Mouse (Mus musculus): ENCODE data around the gene AW822073.
"Not testable (repeated sequence)": the region's sequence is repeated elsewhere in the genome, so short reads cannot be mapped to it uniquely, and the experiment has no call there.

Gene AW822073

DNA sequence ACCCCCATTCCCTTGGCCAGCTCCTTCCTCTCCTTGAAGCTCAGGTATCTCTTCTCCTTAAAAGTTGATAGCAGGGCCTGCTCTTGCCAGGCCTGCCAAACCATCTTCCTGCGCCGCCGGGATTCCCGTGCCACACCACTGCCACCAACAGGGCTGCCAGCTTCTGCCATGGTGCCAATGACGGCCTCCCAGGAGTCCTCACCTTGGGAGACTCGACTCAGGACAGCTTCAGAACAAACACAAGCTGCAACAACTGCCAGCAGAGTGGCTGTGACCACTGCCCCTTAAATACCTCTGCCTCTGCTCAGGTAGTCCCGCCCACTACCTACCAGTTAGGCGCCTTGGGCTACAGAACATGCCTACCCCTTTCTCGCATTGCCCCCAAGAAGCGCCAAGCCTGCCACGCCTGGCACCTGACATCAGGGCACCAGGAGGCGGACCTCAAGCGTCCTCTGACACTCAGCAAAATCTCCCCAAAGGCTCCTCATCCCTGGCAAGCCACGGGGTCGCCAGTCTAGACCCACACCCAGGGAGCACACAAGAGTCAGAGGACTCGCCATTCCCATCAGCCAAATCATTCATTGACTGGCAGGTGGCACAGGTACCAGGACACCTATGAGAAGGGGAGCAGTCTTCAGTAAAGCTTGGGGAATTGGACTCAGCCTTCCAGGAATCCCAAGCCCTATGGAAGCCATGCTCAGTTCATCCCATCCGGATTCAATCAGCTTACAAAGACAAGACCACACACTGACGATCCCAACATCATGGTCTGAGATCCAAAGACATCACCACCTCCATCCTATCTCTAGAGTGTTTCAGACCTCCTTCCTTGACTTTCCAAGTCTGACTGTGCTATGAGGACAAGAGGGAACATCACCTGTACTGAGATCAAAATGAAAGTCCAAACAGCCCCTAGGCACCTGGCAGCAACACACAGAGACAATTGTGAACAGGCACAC, at the start of gene AW822073:
AW822073 (minus strand) TSS at position 104 of the 959 bp plus-strand sequence.
- DNase-seq = peak in 1 of 2 experiments; percentile 43

DNA sequence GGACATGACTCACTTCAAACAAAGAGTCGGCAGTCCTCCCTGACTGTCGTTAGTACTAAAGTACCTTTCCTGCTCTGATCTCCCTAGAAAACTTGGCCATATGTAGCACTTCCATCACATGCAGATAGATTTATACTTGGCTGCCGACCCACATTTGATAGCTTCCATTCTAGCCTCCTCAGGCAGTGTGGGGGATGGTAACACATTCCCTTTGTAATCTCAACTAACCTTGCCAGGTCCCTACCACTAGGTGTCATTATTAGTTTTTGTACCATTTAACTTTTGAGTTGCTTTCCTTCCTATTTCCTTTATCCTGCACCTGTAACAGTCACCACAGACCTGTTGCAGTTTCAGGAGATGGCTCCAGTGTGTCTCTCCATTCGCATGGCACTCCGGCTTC, 33.7 kb upstream of the AW822073 start:
- DNase-seq = no peak

DNA sequence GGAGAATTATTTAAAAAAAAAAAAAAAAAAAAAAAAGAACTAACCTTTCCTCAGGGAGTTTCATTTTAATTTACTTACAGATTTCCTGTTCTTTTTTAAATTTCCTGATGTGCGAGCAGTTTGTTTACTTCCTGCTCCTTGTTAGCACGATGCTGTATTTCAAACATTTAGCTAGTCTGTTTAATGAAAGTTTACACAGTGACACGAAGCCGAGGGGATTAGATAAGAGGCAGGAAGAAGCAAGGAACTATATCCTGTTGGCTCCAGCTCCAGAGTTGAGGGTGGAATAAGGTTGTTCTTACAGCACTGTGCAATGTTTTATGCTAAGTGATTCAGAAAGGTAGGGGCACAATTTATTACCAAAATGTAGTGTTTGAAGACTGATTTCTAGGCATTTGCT, 31.2 kb upstream of the AW822073 start:
- DNase-seq = no peak

DNA sequence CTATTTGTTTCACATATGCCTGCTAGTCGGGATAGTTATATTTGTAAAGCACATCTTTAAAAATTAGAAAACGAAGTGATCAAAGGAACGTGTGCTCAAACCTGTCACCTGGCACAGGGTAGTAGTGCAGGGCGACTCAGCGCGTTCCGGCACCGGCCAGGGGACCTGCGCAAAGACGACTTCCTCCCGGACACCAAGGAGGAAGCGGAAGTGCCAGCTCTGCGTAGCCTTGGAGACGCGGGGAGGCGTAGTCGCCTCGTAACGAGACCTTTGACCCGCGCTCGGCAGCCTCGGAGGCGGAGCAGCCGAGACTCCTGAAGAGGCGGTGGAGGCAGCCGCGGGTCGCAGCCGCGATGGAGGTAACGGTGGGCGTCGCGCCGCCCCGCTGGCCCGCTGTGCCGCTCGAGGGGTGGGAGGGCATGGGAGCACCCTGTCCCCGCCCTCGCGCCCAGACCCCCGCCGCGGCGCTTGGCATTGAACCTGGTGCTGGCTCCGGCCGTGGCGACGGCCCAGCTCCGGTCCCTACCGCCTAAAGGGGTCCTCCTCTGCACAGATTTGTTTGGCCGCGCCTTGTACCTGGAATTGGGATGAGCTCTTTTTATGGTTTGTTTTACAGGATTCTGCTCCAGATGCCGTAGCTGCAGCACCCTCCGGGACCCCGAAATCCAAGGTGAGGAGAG, 30.6 kb upstream of the AW822073 start, which contains the start of gene Gcc2:
Gcc2 (plus strand) TSS at position 285 of the 680 bp plus-strand sequence.
- peak; percentile 88 to 94 for DNase-seq

DNA sequence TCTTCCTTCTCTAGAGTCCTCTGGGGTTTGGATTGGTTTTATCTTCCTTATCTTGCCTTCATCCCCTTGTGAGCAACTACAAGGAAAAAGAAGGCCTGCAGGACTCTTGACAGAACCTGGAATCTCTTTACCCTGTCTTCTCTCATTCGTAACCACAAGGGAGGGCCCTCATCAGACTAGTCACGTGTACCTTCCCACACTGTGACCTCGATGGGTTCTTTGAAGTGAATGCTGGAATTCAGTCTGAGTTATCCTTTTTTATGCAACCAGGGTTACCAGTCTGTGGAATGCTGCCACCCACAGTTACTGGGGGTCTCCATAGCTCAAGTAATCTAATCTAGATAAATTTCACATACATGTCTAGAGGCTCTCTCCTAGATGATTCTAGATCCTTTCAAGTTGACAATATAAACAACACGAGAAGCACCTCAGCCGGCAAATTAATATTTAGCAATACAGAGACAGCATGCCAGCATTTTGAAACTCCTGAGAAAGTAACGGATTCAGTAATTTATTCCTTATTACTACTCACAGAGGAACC, 30.0 kb upstream of the AW822073 start:
- DNase-seq = no peak

DNA sequence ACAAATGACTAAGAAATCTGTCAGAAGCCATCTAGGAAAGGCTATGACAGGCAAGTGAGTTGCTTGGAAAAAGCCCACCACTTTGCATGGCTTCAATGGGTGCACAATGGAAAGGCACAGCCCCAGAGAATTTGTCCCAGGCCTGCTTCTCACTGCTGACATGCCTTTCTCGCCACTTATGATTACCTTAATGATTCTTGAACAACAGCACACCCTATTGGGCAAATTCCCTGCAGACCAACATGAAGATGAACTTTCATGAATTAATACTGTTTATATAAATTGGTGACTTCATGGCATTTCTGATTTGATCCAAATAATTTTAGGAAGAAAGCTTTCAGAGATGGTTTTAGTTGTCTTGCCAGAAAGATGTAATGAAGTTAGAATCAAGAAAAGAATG, 24.8 kb upstream of the AW822073 start:
- no peak for DNase-seq

DNA sequence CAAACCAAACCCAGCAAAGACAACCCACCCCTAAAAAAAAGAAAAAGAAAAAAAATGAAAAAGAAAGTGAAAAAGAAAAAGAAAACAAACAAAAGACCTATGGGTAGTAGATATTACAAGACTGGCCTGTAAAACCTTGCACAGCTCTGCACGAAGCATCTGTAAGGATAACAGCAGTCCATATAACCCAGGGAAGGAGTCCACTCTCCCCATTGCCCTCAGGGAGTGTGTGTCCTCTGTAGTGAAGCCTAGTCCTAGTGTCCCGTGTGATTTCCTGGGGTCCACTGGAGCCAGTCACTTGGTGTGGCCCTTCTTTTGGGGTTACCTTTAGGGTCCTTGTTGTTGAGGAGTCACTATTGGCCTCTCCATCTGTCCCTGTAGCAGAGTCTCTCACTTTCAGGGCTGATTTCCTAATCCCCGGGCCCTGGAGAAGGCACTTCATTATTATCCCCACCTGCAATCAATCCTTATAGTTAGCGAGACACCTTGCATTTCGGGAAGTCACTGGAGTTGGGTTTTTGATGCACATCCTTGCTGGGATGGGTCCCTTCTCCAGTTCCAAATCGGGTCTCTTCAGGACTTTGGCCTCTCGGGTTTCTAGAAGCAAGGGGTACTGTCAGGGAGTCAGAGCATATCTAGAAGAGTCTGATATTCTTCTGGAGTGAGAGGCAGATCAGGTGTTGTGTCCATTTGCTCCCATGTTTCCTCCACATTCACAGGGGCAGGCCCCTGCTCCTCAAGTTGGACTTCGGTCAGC, 14.4 kb upstream of the AW822073 start:
- peak in 1 of 2 experiments; percentile 40 for DNase-seq

DNA sequence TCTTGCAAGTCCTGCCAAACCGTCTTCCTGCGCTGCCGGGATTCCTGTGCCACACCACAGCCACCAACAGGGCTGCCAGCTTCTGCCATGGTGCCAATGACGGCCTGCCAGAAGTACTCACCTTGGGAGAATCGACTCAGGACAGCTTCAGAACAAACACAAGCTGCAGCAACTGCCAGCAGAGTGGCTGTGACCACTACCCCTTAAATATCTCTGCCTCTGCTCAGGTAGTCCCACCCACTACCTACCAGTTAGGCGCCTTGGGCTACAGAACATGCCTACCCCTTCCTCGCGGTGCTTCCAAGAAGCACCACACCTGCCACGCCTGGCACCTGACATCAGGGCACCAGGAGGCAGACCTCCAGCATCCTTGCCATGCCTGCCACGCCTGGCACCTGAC, 11.9 kb upstream of the AW822073 start, which contains the start of gene Gm4981:
Gm4981 (minus strand) TSS at position 89 of the 400 bp plus-strand sequence.
- no peak for DNase-seq

DNA sequence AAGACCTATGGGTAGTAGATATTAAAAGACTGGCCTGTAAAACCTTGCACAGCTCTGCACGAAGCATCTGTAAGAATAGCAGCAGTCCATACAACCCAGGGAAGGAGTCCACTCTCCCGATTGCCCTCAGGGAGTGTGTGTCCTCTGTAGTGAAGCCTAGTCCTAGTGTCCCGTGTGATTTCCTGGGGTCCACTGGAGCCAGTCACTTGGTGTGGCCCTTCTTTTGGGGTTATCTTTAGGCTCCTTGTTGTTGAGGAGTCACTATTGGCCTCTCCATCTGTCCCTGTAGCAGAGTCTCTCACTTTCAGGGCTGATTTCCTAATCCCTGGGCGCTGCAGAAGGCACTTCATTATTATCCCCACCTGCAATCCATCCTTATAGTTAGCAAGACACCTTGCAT, 10.3 kb upstream of the AW822073 start:
- not testable (repeated sequence) for DNase-seq

DNA sequence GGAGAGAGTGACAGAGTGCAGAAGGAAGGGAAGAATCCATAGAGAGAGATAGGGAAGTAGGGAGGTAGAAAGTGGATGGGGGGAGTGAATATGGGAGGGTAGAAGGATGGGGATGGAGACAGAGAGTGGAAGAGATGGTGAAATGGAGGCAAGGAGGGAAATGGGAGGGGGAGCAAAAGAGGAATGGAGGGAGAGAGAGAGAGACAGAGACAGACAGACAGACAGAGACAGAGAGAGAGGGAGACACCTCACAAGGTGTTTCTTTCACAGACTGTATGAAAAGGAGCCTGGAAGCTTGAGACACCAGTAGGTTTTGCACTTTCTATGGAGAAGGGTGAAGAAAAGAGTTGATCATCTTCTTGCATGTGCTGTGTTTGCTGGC, 9.0 kb upstream of the AW822073 start:
- DNase-seq = not testable (repeated sequence)

DNA sequence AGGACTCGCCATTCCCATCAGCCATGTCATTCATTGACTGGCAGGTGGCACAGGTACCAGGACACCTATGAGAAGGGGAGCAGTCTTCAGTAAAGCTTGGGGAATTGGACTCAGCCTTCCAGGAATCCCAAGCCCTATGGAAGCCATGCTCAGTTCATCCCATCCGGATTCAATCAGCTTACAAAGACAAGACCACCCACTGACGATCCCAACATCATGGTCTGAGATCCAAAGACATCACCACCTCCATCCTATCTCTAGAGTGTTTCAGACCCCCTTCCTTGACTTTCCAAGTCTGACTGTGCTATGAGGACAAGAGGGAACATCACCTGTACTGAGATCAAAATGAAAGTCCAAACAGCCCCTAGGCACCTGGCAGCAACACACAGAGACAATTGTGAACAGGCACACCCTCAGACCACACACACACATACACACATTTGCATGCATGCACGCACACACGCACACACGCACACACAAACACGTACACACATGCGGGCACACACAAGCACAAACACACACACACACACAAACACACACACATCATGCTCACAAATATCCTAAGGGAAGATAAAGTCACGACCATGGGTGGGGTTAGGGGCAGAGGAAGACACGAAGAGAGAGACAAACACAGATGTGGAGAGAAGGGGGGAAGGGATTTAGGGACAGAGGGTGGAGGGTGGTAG, 8.5 kb upstream of the AW822073 start:
- peak in 1 of 2 experiments; percentile 24 for DNase-seq

DNA sequence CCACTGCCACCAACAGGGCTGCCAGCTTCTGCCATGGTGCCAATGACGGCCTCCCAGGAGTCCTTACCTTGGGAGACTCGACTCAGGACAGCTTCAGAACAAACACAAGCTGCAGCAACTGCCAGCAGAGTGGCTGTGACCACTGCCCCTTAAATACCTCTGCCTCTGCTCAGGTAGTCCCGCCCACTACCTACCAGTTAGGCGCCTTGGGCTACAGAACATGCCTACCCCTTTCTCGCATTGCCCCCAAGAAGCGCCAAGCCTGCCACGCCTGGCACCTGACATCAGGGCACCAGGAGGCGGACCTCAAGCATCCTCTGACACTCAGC, 7.9 kb upstream of the AW822073 start, which contains the start of gene Duxf3:
Duxf3 (minus strand) TSS at position 35 of the 329 bp plus-strand sequence.
- not testable (repeated sequence) for DNase-seq

DNA sequence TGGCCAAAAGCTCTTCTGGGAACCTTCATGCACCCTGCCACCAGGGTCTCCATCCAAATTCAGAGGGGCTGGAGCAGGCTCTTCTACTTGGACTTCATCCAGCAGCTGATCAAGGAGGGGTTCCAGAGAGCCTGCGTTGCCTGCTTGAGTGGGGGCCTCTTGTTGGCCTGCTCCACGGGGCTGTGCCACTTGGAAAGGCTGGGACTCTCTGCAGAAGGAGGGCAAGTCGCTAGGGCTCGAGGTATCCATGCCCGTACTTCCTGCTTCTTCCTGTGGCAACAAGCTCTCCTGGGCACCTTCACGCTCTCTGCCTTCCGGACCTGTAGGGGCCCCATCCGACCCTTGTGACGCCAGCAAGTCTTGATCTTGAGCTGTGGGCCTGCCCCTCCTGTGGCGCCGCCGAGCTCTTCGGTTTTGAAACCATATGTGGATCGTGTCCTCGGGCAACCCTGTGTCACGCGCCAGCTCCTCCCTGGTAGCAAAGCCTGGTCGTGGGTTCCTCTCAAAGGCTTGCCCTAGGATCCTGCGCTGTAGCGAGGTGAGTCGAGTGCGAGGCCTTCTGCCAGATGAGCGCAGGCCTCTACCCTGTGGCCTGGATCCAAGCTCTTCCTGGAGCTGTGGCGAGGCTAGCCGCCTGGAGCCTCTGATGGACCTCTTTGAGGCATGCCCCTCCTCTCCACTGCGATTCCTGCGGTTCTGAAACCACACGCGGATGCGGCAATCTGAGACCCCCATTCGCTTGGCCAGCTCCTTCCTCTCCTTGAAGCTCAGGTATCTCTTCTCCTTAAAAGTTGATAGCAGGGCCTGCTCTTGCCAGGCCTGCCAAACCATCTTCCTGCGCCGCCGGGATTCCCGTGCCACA, 7.3 kb upstream of the AW822073 start:
- DNase-seq = peak; percentile 66 to 74

DNA sequence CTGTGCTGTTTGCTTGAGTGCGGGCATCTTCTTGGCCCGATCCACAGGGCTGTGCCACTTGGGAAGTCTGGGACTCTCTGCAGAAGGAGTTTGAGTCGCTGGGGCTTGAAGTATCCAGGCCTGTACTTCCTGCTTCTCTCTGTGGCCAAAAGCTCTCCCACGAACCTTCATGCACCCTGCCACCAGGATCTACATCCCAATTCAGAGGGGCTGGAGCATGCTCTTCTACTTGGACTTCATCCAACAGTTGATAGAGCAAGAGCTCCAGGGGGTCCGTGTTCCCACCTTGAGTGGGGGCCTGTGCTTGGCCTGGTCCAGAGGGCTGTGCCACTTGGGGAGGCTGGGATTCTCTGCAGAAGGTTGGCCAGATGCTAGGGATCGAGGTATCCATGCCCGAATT, 6.4 kb upstream of the AW822073 start:
- DNase-seq = peak in 1 of 2 experiments; percentile 41

DNA sequence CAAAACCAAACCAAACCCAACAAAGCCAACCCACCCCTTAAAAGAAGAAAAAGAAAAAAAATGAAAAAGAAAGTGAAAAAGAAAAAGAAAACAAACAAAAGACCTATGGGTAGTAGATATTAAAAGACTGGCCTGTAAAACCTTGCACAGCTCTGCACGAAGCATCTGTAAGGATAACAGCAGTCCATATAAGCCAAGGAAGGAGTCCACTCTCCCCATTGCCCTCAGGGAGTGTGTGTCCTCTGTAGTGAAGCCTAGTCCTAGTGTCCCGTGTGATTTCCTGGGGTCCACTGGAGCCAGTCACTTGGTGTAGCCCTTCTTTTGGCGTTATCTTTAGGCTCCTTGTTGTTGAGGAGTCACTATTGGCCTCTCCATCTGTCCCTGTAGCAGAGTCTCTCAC, 5.3 kb upstream of the AW822073 start:
- DNase-seq = not testable (repeated sequence)

DNA sequence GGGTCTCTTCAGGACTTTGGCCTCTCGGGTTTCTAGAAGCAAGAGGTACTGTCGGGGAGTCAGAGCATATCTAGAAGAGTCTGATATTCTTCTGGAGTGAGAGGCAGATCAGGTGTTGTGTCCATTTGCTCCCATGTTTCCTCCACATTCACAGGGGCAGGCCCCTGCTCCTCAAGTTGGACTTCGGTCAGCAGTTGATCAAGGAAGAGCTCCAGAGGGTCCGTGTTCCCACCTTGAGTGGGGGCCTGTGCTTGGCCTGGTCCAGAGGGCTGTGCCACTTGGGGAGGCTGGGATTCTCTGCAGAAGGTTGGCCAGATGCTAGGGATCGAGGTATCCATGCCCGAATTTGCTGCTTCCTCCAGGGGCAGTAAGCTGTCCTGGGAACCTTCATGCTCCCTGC, 3.1 kb upstream of the AW822073 start:
- peak in 1 of 2 experiments; percentile 41 for DNase-seq

DNA sequence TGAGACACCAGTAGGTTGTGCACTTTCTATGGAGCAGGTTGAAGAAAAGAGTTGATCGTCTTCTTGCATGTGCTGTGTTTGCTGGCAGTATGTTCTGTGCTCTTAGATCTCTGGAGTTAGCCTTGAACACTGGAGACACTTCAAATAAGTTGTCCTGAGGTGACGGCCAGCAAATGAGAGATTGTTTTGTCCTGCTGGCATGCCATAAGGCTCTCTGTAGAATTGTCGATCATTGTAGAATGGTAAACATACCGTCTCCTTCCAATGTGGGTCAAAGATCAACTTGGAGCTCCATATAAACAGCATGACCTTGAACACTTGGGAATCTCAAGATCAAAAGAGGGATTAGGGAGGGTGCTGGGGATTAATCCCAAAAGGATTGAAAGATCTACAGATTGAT, 1.6 kb upstream of the AW822073 start:
- DNase-seq = not testable (repeated sequence)

DNA sequence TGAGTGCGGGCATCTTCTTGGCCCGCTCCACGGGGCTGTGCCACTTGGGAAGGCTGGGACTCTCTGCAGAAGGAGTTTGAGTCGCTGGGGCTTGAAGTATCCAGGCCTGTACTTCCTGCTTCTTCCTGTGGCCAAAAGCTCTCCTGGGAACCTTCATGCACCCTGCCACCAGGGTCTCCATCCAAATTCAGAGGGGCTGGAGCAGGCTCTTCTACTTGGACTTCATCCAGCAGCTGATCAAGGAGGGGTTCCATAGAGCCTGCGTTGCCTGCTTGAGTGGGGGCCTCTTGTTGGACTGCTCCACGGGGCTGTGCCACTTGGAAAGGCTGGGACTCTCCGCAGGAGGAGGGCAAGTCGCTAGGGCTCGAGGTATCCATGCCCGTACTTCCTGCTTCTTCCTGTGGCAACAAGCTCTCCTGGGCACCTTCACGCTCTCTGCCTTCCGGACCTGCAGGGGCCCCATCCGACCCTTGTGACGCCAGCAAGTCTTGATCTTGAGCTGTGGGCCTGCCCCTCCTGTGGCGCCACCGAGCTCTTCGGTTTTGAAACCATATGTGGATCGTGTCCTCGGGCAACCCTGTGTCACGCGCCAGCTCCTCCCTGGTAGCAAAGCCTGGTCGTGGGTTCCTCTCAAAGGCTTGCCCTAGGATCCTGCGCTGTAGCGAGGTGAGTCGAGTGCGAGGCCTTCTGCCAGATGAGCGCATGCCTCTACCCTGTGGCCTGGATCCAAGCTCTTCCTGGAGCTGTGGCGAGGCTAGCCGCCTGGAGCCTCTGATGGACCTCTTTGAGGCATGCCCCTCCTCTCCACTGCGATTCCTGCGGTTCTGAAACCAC, 541 bp downstream of the AW822073 start:
- DNase-seq = peak; percentile 59 to 67

DNA sequence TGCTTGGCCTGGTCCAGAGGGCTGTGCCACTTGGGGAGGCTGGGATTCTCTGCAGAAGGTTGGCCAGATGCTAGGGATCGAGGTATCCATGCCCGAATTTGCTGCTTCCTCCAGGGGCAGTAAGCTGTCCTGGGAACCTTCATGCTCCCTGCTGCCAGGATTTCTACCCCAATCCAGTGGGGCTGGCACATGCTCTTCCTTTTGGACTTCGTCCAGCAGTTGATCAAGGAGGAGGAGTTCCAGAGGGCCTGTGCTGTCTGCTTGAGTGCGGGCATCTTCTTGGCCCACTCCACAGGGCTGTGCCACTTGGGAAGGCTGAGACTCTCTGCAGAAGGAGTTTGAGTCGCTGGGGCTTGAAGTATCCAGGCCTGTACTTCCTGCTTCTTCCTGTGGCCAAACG, 1.6 kb downstream of the AW822073 start:
- DNase-seq = not testable (repeated sequence)

DNA sequence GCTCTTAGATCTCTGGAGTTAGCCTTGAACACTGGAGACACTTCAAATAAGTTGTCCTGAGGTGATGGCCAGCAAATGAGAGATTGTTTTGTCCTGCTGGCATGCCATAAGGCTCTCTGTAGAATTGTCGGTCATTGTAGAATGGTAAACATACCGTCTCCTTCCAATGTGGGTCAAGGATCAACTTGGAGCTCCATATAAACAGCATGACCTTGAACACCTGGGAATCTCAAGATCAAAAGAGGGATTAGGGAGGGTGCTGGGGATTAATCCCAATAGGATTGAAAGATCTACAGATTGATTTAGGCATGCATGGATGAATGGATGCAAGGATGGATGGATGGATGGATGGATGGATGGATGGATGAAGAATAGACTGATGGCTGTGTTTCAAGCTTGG, 3.2 kb downstream of the AW822073 start:
- DNase-seq = not testable (repeated sequence)

Data from thymus, postnatal 36 days (tissue).